Mouse (Mus musculus): ENCODE data around the gene Rwdd2a.
"Not testable (repeated sequence)": the region's sequence is repeated elsewhere in the genome, so short reads cannot be mapped to it uniquely, and the experiment has no call there.

Gene Rwdd2a

DNA sequence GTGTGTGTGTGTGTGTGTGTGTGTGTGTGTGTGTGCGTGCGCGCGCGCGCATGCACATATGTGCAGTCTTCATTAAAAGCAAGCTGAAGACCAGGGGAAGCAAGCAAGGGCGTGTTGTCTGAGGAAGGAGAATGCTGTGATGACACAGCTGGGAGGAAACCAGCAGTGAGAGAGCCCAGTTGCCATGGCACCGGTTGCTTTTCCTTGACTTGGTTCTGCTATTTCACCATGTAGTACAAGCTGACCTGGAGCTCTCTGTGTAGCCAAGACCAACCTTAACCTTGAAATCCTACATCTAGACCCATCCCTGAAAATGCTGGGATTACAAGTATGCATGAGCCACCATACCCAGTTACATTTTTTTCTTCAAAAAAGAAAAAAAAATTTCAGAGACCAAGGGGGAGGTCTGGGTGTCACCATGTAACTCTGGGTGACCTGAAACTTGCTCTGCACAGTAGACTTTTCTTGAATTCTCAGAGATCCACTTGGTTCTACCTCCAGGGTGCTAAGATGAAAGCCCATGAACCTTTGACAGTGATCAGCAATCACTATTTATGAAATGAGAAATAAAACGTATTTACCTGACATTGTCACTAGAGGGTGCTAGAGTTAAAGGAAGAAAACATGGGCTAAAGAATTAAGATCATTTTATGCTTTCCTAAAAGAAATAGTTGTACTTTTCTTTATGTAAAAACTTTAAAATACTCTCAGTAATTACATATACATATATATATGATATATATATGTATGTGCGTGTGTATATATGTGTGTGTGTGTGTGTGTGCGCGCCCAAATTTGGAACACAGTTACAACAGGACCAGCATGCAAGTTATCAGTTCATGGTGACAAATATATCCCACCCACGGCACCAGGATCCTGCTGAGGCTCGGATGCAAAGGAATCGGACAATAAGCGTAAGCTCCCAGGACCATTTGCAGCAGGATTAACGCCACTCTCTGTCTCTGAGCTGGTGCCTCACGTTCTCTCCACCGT, 21.2 kb downstream of the Rwdd2a start:
- DNase-seq (ENCODE audit: low read depth, low spot score): peak; percentile 34

DNA sequence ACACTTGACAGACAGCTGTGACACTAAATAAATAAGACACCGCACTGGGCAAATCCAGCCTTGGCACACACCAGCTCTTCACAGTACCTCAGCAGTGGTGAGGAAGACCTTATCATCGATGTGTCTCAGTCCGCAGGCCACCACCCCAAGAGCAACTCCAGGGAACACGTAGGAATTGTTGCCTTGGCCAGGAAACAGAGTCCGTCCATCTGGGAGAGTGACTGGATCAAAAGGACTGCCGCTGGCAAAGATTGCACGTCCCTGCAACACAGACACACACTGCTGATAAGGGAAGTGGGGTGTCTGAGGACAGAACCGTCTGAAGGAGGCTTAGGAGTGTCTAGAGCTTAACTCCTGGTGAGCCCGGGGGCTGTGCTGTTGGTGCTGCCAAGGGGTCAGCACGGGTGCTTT, 22.6 kb downstream of the Rwdd2a start:
- DNase-seq (ENCODE audit: low read depth, low spot score): not testable (repeated sequence)

- not testable (repeated sequence) for DNase-seq (ENCODE audit: low read depth, low spot score)
Observed at GRCm38 (mm10) chr9:86596983-86597382, 25.2 kb downstream of the Rwdd2a start.

DNA sequence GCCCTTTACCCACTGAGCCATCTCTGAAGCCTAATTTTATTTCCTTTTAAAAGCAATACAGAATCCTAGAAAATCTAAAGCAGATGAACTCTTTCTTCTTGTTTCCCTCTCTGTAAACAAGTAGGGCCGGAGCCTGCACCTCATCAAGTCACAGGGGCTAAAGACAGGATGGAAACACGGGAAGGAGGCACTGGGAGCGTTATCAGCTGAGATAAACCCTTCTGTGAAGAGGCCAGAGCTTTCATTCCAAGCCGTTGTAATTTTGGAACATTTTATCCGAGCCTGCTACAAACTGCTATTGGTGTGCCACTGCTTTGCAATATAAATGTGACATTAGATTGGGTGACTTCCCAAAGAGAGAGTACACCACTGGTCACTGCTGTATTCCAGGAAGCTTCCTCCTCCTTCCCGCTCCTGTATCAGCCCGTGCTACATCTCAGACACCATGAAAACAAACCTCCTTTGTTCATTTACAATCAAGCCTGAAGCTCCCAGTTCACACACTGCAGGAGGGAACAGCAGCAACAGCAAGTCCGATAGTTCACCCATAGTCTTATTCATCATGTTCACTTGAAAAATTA, 28.0 kb downstream of the Rwdd2a start:
- no peak for DNase-seq (ENCODE audit: low read depth, low spot score)

DNA sequence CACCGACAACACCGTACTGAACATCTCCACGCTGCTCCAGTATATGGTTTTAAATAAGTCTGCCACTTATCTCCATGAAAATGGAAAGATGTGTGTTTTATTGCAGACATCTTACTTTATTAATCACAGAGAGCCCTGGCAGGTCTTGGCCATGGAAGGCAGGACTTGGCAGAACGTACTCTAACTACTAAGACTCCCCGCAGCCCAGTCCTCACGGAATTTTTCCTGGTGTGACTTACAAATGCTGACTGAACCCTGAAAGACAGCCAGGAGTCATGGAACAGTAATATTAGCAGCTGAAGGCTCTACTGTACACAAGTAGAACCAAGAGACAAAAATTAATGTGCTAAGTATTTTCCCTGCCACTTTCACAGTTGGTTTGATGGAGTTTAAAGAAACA, 34.0 kb downstream of the Rwdd2a start:
- no peak for DNase-seq (ENCODE audit: low read depth, low spot score)

- no peak for DNase-seq (ENCODE audit: low read depth, low spot score)
Observed at GRCm38 (mm10) chr9:86612091-86612490, 40.3 kb downstream of the Rwdd2a start.

DNA sequence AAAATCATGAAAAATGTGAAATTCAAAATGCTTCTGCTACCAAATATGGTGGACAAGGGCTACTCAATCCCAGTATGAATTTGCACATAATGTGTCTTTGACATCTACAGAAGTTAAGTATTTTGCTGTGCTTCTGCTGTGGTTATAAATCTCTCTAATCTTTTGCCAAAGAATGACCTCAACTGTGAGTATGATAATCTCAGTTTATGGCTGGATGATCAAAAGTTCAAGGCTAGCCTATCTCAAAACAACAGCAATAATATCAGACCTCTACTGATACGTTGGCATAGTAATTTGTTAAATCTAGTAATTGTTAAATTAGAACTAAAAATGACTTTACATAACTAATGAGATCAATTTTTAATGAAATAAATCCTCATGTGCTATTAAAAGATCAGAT, 44.0 kb downstream of the Rwdd2a start:
- DNase-seq (ENCODE audit: low read depth, low spot score): no peak

DNA sequence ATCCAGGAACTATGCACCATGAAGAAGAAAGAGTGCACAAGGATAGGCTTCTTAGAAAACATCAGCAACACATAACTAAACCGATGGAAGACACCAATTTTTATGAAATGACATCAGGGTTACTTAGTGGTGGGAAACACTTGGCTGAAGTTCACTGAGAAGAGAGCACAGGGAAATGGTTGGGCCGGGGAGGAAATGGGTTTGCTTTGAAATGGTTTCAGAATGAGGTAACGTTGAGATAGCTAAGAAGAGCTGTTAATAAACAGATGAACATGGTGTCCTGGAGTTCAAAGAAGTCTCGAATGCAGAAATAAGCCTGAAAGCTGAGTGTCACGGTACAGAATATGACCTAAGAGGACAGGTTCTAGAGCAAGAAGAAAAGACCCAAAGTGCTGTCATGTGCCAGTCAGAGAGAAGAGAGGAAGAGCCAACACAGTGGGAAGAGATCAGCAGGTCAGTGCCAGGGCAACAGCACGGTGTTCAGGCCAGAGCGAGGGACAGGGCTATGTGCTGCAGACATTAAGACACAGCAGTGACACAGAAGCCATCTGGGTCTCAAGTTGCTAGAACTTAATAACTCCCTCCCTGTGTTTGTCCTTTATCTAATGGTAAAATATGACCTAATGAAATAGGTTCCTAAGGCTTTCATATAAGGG, 46.2 kb downstream of the Rwdd2a start:
- DNase-seq (ENCODE audit: low read depth, low spot score): no peak

GRCm38 (mm10) chr9:86619341-86620139, 47.7 kb downstream of the Rwdd2a start:
- DNase-seq (ENCODE audit: low read depth, low spot score): no peak

DNA sequence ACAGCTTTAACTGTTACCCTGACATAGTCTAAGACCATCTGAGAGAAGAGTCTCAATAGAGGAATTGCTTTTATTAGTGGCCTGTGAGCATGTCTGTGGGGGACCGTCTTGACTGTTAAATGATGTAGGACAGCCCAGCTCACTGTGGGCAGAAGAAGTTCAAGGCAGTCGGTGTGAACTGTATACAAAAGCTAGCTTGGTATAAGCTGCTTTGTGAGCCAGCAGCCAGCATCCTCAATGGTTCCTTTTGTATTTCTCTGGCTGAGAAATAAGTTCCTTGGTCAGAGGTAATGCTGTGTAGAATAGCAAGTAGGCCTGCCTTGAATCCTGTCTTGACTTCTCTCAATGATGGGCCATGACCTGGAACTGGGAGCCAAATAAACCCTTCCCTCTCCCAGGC, 50.3 kb downstream of the Rwdd2a start:
- no peak for DNase-seq (ENCODE audit: low read depth, low spot score)

DNA sequence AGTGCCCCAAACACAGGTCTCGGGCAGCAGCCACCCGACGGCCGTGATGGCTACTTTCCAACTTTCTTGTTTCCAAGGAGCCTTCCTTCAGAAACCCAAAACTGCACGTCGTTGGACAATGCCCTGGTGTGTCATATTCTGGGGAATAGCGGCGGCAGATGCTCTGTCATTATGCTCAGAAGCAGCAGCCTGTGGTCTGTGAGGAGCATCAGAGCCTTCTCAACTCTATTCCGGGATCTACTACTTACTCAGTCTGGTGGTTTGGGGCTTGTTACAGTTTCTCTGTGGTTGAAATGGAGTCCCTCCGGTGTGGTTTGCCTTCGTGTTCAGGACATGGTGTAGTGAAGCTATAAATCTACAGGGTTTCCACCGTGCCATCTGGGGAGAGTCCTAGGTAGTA, 52.2 kb downstream of the Rwdd2a start:
- no peak for DNase-seq (ENCODE audit: low read depth, low spot score)
